Mouse (Mus musculus) cortical plate, adult 2 months (tissue): ENCODE results near the gene 1600012H06Rik. TPM values are rescaled to one million over a fixed set of nuclear protein-coding genes. Genes with fewer than 3 reads are reported as not detected.
A peak's percentile ranks its signal among the peaks of the same experiment; 100 is the strongest.
"Not testable (repeated sequence)": the region's sequence is repeated elsewhere in the genome, so short reads cannot be mapped to it uniquely, and the experiment has no call there.

Experiments
- H3K27ac ChIP-seq: fragments of 200-500 bp; 2 replicates; pipeline ENCODE4 v1.5.1; 2012; ENCODE audit warnings: low read length, control low read depth, inconsistent platforms; ENCODE audit not compliant: insufficient read depth
- H3K4me1 ChIP-seq: fragments of 200-500 bp; 2 replicates; pipeline ENCODE4 v1.6.1; 2011; ENCODE audit warnings: low read length; ENCODE audit not compliant: control insufficient read depth, insufficient read depth
- H3K4me3 ChIP-seq: fragments of 200-500 bp; 2 replicates; pipeline ENCODE4 v1.5.1; 2011; ENCODE audit warnings: mild to moderate bottlenecking, low read length, control low read depth; ENCODE audit not compliant: insufficient read depth
- CTCF ChIP-seq: fragments of 200-500 bp; IDR thresholded peaks from 2 replicates; pipeline ENCODE4 v1.5.1; 2011; ENCODE audit warnings: mild to moderate bottlenecking, control low read depth, low read length; ENCODE audit not compliant: insufficient read depth; ENCODE audit errors: extremely low read depth
- POLR2A ChIP-seq: fragments of 200-500 bp; IDR thresholded peaks from 2 replicates; pipeline ENCODE4 v1.6.1; 2011; ENCODE audit warnings: mild to moderate bottlenecking, low read length, control low read depth; ENCODE audit not compliant: insufficient read depth; ENCODE audit errors: extremely low read depth
- polyA plus RNA-seq: library from polyadenylated mRNA; depleted of rRNA; stranded (reverse); fragments of >200 nt; gene quantifications from 2 replicates; pipeline ENCODE4 v1.2.3, GENCODE M21; 2012; rRNA removed

1600012H06Rik gene
- polyA plus RNA-seq = 16.6 and 17.3 TPM in 2 replicates

DNA sequence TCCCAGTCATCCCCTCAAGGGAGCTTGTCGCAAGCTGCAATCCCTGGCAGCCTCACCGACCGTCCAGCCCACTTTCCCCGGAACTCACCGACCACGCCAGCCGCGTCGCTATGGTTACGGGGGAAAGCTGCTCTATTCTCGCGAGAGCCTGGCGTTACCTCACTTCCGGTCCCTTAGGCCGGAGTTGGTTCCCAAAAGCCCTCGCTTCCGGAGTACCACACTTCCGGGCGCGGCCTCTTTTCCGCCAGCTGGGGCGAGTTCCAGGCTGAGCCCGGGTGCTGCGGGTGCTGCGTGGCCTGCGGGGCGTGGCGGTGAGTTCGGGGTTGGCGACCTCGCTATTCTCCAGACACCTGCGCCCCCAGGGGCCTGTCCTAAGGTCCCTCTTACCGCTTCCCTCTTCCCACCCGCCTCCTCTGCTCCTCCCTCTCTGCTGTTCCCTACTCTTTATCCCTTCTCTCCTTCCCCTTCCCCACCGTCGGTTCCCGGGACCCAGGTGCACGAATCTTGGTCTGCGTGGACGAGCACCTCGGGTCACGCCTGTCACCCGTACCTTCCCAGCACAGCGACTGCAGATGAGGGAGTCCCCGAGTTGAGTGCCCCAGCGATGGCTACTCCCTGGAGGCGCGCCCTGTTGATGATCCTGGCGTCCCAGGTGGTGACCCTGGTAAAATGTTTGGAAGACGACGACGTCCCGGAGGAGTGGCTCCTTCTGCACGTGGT is at the start of gene 1600012H06Rik, which contains the start of gene Wdr27:
1600012H06Rik (plus strand) TSS at position 176 of the 720 bp plus-strand sequence.
Wdr27 (minus strand) TSS at position 150 of the 720 bp plus-strand sequence.
- H3K4me3 ChIP-seq = peak within 1 kb of the TSS; percentile 82
- TF ChIP-seq CTCF = no peak
- TF ChIP-seq POLR2A = peak; percentile 83
- H3K4me1 ChIP-seq = peaks cover 5% of the 10 kb centered on the region
- H3K27ac ChIP-seq = 0 out of 2 replicates have a peak within 1 kb of the TSS, but pooled peaks have one; percentile 36

DNA sequence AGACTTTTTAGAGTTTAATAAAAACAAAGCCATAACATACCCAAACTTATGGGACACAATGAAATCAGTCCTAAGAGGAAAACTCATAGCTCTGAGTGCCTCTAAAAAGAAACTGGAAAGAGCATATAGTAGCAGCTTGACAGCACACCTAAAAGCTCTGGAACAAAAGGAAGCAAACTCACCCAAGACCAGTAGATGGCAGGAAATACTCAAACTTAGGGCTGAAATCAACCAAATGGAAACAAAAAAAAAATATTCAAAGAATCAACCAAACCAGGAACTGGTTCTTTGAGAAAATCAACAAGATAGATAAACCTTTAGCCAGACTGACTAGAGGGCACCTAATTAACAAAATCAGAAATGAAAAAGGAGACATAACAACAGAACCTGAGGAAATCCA is 47.9 kb upstream of the 1600012H06Rik start:
- H3K27ac ChIP-seq, H3K4me1 ChIP-seq: not testable (repeated sequence)

DNA sequence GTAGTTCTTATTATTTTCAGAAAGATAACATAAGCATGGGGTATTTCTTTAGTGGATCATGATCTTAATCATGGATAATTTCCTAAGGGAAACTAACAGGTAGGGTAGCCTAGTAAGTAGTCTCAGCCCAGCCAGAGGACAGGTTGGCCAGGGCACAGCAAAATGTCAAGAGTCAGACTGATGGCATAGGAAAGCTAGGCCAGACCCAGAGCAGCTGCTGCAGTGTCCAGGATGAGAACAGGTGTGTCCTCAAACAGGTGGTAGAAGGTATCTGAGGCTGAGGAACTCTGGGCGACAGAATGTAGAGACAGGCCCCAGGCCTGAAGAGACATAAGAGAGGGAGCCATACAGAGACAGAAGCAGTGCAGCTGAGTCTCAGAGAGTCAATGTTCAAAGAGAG is 44.0 kb upstream of the 1600012H06Rik start:
- no peak overlapping the region for H3K4me3 ChIP-seq
- no peaks in the 10 kb centered on the region for H3K4me1 ChIP-seq
- H3K27ac ChIP-seq = no peak overlapping the region
- TF ChIP-seq CTCF = no peak
- no peak for TF ChIP-seq POLR2A

More for the DNA sequence above, 47.9 kb upstream of the 1600012H06Rik start:
- not testable (repeated sequence) for H3K4me3 ChIP-seq

DNA sequence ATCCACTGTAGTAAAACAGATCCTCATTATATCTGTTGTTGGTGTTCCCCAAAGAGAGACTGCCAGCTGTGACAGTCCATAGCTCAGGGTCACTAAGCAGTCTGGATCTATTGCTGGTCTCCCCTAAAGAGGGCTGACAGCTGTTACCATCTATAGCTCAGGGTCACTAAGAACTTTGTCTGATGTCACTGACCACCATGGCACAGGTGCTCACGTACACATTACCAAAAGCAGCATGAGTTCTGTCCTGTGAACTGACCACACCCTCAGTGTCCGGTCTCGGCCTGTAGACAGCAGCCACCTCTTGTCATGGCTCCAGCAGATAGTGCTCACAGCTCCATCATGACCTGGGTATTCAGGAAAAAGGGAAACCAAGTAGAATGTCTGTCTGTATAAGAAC is 39.8 kb upstream of the 1600012H06Rik start:
- no peak overlapping the region for H3K4me3 ChIP-seq
- TF ChIP-seq POLR2A (no peak), CTCF (no peak)
- H3K4me1 ChIP-seq = no peaks in the 10 kb centered on the region
- H3K27ac ChIP-seq = no peak overlapping the region

DNA sequence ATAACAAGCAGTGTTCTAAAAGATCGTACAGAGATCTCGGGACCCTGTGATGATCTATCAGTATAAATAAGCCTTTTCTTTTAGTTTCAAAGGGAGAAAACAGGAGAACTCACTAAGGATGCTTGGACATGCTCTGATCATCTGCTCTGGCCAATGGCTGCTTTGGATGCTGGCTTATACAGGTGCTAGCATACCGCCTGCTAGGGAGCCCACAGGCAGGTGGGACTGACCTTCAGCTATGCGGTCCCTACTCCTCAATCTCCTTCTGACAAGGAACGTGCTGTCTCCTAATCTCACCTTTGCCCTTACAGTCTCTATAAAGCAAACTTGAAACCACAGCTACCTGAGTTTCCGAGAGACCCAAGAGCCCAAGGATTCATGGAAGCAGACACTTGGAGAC is 38.8 kb upstream of the 1600012H06Rik start:
- no peak for TF ChIP-seq POLR2A
- H3K4me3 ChIP-seq = no peak overlapping the region
- H3K27ac ChIP-seq = no peak overlapping the region
- H3K4me1 ChIP-seq = no peaks in the 10 kb centered on the region

DNA sequence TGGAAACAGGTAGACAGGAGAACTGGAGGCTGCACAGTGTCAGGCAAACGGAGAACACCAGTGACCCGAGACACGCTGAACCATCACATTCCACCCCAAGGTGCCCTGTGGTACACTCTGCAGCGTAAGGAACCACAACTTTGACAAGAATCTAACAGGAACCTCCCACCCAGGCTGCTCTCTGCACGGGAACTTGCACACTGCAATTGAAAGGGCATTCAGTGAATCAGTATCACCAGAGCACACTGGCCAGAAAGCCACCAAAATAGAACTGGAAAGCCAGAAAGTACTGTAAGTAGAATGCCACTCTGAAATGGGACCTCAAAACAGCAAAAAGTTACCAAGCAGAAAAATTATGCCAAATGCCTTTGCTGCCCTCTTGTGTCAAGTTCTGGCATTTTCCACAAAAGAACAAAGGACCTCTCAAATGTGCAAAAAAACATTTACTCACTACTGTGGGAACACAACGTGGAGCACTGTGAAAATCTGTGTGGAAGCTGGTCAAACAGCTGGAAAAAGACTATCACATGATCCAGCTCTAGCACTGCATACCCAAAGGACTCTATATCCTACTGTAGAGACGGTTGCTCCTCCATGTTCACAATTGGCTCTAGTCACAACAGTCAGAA is 38.2 kb upstream of the 1600012H06Rik start:
- Histone ChIP-seq H3K4me3 (no peak overlapping the region), H3K27ac (no peak overlapping the region), H3K4me1 (no peaks in the 10 kb centered on the region)
- TF ChIP-seq CTCF (peak; percentile 66; the same call in 1 of the 2 replicates), POLR2A (no peak)

DNA sequence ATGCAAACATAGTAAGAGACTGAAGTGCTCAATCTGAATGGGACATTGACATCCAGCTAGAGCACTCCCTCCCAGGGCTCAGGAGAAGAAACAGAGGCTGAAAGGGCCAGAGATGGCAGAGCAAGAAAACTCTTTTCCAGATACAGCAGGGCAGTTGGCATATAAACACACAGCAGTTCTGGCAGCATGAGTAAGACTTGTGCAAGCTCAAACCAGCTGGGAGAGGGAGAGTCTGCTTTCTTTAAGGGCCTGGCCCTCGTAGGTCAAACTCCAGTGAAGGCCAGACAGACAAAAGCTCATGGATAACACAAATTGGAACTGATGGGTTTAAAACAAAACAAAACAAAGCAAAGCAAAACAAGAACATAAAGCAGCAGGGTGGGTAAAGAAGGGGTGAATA is 36.4 kb upstream of the 1600012H06Rik start:
- Histone ChIP-seq H3K4me1 (no peaks in the 10 kb centered on the region), H3K27ac (no peak overlapping the region), H3K4me3 (no peak overlapping the region)
- TF ChIP-seq CTCF (no peak), POLR2A (no peak)

DNA sequence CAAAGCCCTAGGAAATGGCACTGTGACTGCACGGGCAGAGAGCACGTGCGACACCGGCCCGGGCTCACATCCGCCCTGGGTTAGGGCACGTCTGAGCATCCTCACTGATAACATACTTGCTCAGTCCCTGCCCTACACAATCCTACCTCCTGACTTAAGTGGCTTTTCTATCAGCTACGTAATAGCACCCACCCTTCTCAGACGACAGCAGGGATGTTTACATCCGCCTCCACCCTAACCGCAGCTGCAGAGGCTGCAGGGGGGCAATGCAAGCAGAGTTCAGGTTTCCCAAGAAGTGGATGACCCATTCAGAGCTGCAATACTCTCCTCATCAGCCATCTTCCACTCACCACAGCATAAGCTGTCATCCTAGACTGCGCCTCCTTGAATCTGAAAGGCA is 35.8 kb upstream of the 1600012H06Rik start:
- Histone ChIP-seq H3K27ac (no peak overlapping the region), H3K4me1 (no peaks in the 10 kb centered on the region), H3K4me3 (no peak overlapping the region)
- TF ChIP-seq CTCF (no peak), POLR2A (no peak)

DNA sequence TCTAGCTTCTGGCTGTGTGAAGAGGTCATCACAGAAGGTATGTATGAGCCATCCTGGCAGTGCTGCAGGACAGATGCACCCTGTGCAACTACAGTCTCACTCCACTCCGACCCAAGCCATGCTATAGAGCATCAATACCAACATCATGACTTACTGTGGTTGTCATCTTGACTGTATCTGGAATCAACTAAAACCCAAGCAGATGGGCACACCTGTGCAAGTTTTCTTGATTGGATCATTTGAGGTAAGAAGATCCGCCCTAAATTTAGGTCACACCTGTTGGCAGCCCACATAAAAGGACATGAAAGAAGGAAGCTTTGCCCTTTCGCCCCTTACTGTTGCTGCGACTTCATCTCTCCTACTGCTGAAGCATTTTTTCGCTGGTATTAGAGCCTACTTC is 33.7 kb upstream of the 1600012H06Rik start:
- H3K27ac ChIP-seq = no peak overlapping the region
- TF ChIP-seq POLR2A = no peak
- no peak for TF ChIP-seq CTCF
- no peaks in the 10 kb centered on the region for H3K4me1 ChIP-seq
- no peak overlapping the region for H3K4me3 ChIP-seq

DNA sequence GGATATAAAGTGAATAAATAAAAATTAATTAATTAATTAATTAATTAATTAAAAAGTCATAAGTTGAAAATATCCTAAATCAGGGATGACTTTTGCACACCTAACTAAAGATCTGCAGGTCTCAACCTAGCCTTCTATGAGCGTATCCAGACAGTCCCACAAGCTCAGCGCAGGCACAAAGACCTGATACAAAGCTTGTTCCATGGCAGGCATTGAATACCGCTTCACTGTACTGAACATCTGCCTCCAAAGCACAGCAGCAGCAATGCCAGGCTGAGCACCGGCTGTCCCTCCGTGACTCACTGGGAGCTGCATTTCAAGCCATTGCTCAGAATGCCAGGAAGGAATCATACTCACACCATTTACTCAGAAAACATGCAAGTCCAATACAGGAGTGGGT is 32.2 kb upstream of the 1600012H06Rik start:
- H3K27ac ChIP-seq = no peak overlapping the region
- TF ChIP-seq POLR2A (no peak), CTCF (no peak)
- no peak overlapping the region for H3K4me3 ChIP-seq
- no peaks in the 10 kb centered on the region for H3K4me1 ChIP-seq
